Mouse (Mus musculus) heart, postnatal 25 days (tissue): ENCODE results near the gene Kalrn. TPM values are rescaled to one million over a fixed set of nuclear protein-coding genes. Genes with fewer than 3 reads are reported as not detected.

Source experiments
- DNase-seq: peaks from one replicate; pipeline ENCODE4 v3.0.0; 2022; ENCODE audit warnings: low spot score
- intact Hi-C: fragments of 180-260 bp; cut with DNase I; formaldehyde crosslinking; loops from one replicate; pipeline ENCODE4 v1.15.1; 2025
- total RNA-seq, 2 experiments: library from RNA; stranded (reverse); gene quantifications; 2 replicates each; pipeline ENCODE4 v1.2.3; 2021

Gene Kalrn
- total RNA-seq, 2 experiments from 2014 or later, result 26.6 to 31.3 TPM

GRCm38 (mm10) chr16:34072136-34072535, 501.2 kb downstream of the Kalrn start:
- intact Hi-C loops, result no loop called here
- DNase-seq, result no peak

- no peak for DNase-seq
- intact Hi-C loops, result no loop called here
Measured at GRCm38 (mm10) chr16:34071223-34071825, 502.0 kb downstream of the Kalrn start.

- intact Hi-C loops, result no loop called here
- no peak for DNase-seq
Measured at GRCm38 (mm10) chr16:34069481-34069880, 503.9 kb downstream of the Kalrn start.

GRCm38 (mm10) chr16:34066922-34067321, 506.4 kb downstream of the Kalrn start:
- intact Hi-C loops, result no loop called here
- DNase-seq, result no peak

GRCm38 (mm10) chr16:34066376-34066775, 507.0 kb downstream of the Kalrn start:
- intact Hi-C loops, result no loop called here
- DNase-seq, result no peak

- intact Hi-C loops, result no loop called here
Measured at GRCm38 (mm10) chr16:34063313-34063712, 510.0 kb downstream of the Kalrn start.

GRCm38 (mm10) chr16:34061661-34062060, 511.7 kb downstream of the Kalrn start:
- intact Hi-C loops, result no loop called here
- DNase-seq, result no peak

More at GRCm38 (mm10) chr16:34063313-34063712, 510.0 kb downstream of the Kalrn start:
- DNase-seq, result no peak

- intact Hi-C loops, result no loop called here
- DNase-seq, result no peak
Measured at GRCm38 (mm10) chr16:34058611-34059010, 514.7 kb downstream of the Kalrn start.

GRCm38 (mm10) chr16:34057464-34057863, 515.9 kb downstream of the Kalrn start:
- no peak for DNase-seq
- intact Hi-C loops, result no loop called here

- no peak for DNase-seq
- intact Hi-C loops, result no loop called here
Measured at GRCm38 (mm10) chr16:34056418-34057111, 516.8 kb downstream of the Kalrn start.

- intact Hi-C loops, result no loop called here
Measured at GRCm38 (mm10) chr16:34050090-34050489, 523.2 kb downstream of the Kalrn start.

GRCm38 (mm10) chr16:34049361-34049760, 524.0 kb downstream of the Kalrn start:
- intact Hi-C loops, result no loop called here
- DNase-seq, result no peak

More at GRCm38 (mm10) chr16:34050090-34050489, 523.2 kb downstream of the Kalrn start:
- DNase-seq, result no peak

- intact Hi-C loops, result no loop called here
- DNase-seq, result no peak
Measured at GRCm38 (mm10) chr16:34048232-34048631, 525.1 kb downstream of the Kalrn start.

GRCm38 (mm10) chr16:34047543-34047942, 525.8 kb downstream of the Kalrn start:
- DNase-seq, result no peak
- intact Hi-C loops, result no loop called here

- no peak for DNase-seq
- intact Hi-C loops, result no loop called here
Measured at GRCm38 (mm10) chr16:34047006-34047360, 526.3 kb downstream of the Kalrn start.

GRCm38 (mm10) chr16:34046268-34047005, 526.9 kb downstream of the Kalrn start:
- intact Hi-C loops, result no loop called here
- no peak for DNase-seq

- intact Hi-C loops, result no loop called here
Measured at GRCm38 (mm10) chr16:34044539-34044938, 528.8 kb downstream of the Kalrn start.

GRCm38 (mm10) chr16:34043048-34043795, 530.1 kb downstream of the Kalrn start:
- no peak for DNase-seq
- intact Hi-C loops, result no loop called here

More at GRCm38 (mm10) chr16:34044539-34044938, 528.8 kb downstream of the Kalrn start:
- DNase-seq, result no peak

- intact Hi-C loops, result no loop called here
Measured at GRCm38 (mm10) chr16:34042586-34042985, 530.7 kb downstream of the Kalrn start.

GRCm38 (mm10) chr16:34040276-34040675, 533.1 kb downstream of the Kalrn start:
- intact Hi-C loops, result no loop called here

More at GRCm38 (mm10) chr16:34042586-34042985, 530.7 kb downstream of the Kalrn start:
- no peak for DNase-seq

More at GRCm38 (mm10) chr16:34040276-34040675, 533.1 kb downstream of the Kalrn start:
- DNase-seq, result no peak
